Mouse (Mus musculus): ENCODE data around the gene Hdac8.

Hdac8 gene

DNA sequence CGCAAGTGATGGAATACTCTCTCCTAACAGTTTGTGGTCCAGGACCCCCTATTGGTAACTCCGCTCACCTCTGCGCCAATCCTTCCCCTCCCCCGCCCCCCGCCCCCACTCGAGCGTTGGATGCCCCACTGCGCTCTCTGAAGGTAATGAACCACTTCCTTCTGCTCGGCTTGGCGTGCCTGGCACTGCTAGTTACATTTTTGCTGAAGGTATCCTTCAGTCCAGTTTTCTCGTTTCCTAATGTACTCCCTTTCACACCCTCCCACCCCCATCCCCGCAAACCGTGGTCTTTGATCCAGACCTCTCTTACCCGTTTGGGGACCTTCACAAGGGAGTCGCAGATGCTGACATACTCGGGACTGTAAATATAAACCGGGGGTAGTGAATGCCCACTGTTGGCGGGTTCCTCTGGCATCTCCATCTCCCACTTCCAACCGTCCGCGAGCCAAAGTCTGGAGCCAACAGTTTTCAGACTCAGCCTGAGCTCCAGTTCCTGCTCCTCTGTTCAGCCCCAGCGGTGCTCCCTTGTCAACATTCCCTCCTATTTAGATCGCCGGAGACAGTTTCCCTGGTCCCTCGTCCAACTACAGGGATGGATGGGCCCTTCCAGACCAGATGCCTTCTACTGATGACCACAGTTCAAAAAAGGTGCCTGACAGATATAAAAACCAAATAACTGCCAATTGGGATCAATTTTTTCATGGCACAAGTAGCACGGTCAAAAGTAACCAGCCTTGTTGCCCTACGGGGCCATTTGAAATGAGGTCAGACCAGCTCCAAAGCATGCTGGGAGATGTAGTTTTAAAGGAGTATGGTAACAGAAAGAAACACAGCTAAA lies at the start of gene Hdac8:
Hdac8 (minus strand) TSS at position 716 of the 838 bp plus-strand sequence.
- peak; percentile 44 to 58 for DNase-seq (ENCODE audit: low spot score in 2 of 2)

GRCm38 (mm10) chrX:102509205-102509604 lies 4.0 kb upstream of the Hdac8 start:
- no peak for DNase-seq (ENCODE audit: low spot score in 2 of 2)

- DNase-seq (ENCODE audit: low spot score in 2 of 2): no peak
Observed at GRCm38 (mm10) chrX:102504179-102504578, 980 bp downstream of the Hdac8 start.

DNA sequence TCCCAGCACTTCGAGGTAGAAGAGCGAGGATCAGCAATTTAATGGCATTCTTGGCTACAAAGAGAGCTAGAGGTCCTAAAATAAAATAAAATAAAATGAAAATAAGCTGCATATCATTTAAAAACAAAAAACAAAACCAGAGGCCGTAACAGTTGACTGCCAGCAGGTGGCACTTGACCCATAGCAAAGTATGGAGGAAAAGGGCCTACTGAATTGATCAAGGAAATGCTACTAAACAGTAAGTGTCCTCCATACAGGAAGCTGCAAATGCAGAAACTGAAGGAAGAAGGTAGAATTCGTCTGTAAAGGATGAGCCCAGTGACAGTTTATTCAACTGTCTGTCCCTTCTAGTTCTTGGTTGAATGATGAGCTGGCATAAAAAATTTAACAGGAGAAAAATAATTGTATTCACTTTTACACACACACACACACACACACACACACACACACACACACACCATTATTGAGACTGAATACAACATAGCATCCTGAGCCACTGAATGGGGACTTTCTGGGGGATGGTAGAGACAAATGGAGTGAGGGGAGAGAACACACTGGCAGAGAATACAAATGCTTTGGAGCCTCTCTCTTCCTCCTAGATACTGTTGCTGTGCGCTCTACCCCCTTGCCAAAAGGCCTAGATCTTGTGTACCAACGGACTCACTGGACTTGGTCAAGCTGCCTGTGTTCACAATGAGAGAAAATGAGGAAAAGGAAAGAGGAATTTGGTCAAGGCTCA lies 11.0 kb downstream of the Hdac8 start:
- no peak for DNase-seq (ENCODE audit: low spot score in 2 of 2)

GRCm38 (mm10) chrX:102485575-102485974 lies 19.6 kb downstream of the Hdac8 start:
- DNase-seq (ENCODE audit: low spot score in 2 of 2): no peak

GRCm38 (mm10) chrX:102479665-102480064 lies 25.5 kb downstream of the Hdac8 start:
- no peak for DNase-seq (ENCODE audit: low spot score in 2 of 2)

DNA sequence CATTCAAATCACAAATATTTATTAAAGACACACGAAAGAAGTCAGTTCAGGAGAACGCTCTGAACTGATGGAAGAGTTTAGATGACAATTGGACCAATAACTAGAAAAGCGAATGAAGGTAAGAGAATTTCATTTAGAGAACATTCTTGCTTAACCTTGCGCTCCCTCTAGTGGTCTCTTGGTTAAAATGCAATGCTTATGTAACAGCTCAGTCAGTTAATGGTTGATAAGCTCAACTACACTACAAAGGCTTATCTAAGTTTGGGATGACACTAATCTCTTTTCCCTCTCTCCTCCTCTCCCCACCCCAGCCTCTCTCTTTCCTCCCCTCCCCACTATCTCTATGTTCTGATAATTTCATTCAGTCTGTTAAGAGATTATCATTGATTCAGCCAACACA lies 26.2 kb downstream of the Hdac8 start:
- peak; percentile 22 to 47 for DNase-seq (ENCODE audit: low spot score in 2 of 2)

- DNase-seq (ENCODE audit: low spot score in 2 of 2): no peak
Observed at GRCm38 (mm10) chrX:102478481-102478880, 26.7 kb downstream of the Hdac8 start.

- DNase-seq (ENCODE audit: low spot score in 2 of 2): peak; percentile 84 to 89
Observed at GRCm38 (mm10) chrX:102476784-102477183, 28.4 kb downstream of the Hdac8 start.

- DNase-seq (ENCODE audit: low spot score in 2 of 2): peak; percentile 12
Observed at GRCm38 (mm10) chrX:102475555-102475954, 29.6 kb downstream of the Hdac8 start.

GRCm38 (mm10) chrX:102418343-102419127 lies 86.6 kb downstream of the Hdac8 start:
- DNase-seq (ENCODE audit: low spot score in 2 of 2): no peak

DNA sequence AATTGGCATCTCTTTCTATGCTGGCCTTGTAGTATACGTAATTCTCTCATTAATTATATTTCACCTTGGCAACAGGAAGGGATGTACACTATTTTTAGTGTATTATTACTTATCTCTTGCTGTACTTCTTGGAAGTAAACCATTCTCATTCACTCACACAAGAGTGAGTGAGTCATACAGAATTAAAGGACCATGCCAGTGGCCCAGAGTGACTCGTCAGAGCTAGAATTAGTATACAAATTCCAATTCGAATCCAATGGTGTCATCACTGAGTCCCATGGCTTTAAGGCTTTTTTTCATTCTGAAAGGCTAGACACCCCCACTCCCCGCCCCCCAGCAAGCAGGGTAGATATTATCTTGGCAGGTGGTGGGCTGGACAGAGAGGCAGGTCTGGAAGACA lies 88.2 kb downstream of the Hdac8 start:
- peak in 1 of 2 experiments; percentile 2 for DNase-seq (ENCODE audit: low spot score in 2 of 2)

- peak; percentile 34 to 47 for DNase-seq (ENCODE audit: low spot score in 2 of 2)
Observed at GRCm38 (mm10) chrX:102416386-102416785, 88.8 kb downstream of the Hdac8 start.

DNA sequence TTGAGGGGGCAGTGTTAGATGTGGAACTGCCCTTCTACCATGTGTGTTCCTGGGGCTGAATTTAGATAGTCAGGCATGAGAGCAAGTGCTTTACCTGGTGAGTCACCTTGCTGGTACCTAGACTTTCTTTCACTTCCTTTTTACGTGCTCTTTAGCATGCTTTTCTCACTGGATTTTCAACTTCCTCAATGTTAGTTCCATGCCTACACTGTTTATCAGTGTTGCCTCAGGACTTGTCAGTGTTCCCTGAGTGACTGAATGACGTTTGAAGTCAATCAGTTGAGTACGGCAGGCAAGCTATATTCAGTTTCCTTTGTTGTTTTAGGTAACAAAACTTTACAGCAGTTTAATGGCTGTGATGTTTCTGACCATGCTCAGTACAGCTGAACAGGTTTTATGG lies 120.4 kb downstream of the Hdac8 start:
- DNase-seq (ENCODE audit: low spot score in 2 of 2): no peak

GRCm38 (mm10) chrX:102383151-102383550 lies 122.0 kb downstream of the Hdac8 start:
- no peak for DNase-seq (ENCODE audit: low spot score in 2 of 2)

- DNase-seq (ENCODE audit: low spot score in 2 of 2): no peak
Observed at GRCm38 (mm10) chrX:102366510-102366909, 138.6 kb downstream of the Hdac8 start.

DNA sequence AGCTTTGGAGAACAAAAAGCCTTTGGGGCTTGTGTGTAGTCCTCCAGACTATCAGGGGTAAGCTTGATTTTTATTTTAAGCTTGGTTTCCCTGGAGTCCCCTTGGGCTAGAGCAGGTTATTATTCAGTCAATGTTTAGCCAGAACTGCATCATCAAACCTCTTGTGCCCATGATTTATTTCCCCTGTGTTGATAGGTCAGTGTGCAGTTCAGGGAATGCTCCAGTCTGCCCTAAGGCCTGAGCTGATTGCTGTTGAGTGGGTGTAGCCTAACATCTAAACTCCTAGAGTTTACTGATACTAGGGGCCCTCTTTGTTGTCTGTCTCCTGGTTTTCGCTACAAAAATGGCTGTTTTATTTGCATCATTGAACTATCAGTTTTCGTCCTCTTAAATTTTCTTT lies 142.9 kb downstream of the Hdac8 start:
- no peak for DNase-seq (ENCODE audit: low spot score in 2 of 2)

- no peak for DNase-seq (ENCODE audit: low spot score in 2 of 2)
Observed at GRCm38 (mm10) chrX:102353412-102353811, 151.7 kb downstream of the Hdac8 start.

DNA sequence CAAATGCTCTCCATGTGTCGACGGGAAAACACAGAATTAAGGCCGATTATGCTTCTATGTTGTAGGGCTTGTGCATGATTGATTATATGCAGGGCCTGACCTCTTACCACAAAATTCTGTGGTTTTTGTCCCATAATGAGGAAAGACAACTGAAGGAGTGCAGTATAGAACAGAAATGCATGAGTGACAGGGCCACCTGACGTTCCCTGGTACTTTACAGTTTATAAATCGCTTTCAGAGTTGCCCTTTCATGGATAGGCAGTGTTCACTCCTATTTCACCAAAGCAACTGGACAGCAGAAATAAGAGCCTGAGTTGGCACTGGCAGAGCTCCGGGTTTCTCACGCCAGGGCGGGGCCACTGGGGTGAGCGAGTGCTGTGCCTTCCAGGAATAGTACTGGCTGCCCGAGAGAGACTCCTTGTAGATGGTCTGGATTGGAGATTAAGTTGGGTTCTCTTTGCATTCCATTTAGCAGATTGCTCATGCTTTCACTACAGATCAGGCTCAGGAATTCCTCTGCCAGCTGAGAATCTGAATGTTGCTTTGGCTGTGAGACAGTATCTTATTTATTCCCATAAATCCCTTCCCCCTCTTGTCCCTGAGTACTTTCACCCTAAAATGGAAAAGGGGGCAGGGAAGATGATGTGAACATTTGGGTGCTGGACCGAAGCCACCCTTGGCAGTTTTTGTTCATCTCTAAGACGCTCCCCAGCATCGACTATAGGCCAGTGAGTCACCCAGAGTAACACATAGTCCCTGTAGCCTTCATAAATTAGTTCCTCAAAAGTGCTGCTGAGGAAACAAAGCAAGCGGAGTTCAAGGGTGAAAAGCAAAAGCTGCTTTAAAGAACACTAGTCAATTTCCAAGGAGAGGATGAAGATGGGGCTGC lies 155.1 kb downstream of the Hdac8 start:
- peak in 1 of 2 experiments; percentile 7 for DNase-seq (ENCODE audit: low spot score in 2 of 2)

DNA sequence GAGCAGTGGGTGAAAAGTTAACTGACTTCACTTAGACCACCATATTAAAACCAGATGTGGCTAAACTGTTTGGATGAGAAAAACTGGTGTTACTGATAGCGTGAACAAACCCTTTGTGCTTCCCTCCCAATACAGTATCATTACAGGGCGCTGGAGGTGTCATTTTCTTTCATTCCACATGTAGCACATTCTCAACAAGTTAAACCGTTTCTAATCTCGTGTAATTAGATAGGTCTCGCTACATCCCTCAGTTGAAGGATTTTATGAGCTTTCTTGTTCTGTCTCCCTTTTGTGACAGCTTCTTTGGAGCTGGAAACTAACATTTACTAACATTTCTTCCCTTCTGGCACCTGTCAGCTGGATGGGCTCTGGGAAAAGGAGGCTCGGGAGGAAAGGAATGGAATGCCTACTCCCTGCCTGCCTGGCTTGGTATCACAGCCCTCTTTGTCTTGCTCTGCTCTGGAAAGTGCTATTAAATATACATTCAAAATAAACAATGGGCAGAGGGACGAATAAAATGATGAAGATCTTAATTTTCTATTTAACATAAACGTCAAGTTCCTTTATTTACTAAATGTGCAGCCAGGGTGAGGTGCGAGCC lies 156.2 kb downstream of the Hdac8 start:
- no peak for DNase-seq (ENCODE audit: low spot score in 2 of 2)

DNA sequence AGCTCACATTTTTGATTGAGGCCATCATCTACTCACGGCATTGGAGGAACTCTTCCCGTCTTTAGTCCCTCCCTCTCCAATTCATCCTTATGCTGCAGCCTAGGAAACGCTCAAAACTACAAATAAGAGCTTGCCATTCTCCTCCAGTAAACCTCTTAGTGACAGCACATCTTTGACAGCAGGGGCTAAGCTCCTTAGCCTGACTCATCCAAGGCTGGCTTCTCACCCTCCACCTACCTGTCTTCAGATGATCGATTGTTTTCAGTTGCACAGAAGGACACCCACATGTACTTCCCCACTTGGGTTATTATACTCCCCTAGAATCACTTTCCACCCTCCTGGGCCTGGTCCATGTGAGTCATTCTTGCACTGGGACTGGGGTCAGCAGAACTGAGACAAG lies 163.5 kb downstream of the Hdac8 start:
- peak; percentile 15 for DNase-seq (ENCODE audit: low spot score in 2 of 2)
